Mouse (Mus musculus) CH12.LX (cell line): ENCODE data around the gene Emc10. TPM values are rescaled to one million over a fixed set of nuclear protein-coding genes. Genes with fewer than 3 reads are reported as not detected.

Source experiments
- DNase-seq: peaks from one replicate; pipeline ENCODE4 v3.0.0-alpha.2; 2013; ENCODE audit errors: extremely low read depth
- H3K27ac ChIP-seq: 2 replicates; pipeline ENCODE4 v1.5.1; 2012; ENCODE audit warnings: low read depth, mild to moderate bottlenecking, control low read depth, moderate library complexity; ENCODE audit not compliant: insufficient read depth
- H3K27me3 ChIP-seq: replicated peaks from 2 replicates; pipeline ENCODE3; 2012; ENCODE audit warnings: inconsistent platforms
- H3K36me3 ChIP-seq, 2 experiments: replicated peaks in 1 of 2; 2 replicates each; pipeline versions ENCODE3 to v1.6.1; 2012; ENCODE audit warnings: inconsistent platforms in 1 of 2, low read length in 1 of 2, mild to moderate bottlenecking in 1 of 2, mixed read lengths in 1 of 2, moderate library complexity in 1 of 2; ENCODE audit not compliant: control insufficient read depth in 1 of 2, insufficient read depth in 1 of 2
- H3K4me1 ChIP-seq, 2 experiments: 2 replicates each; pipeline ENCODE4 v1.6.1; 2012; ENCODE audit warnings: inconsistent platforms in 1 of 2, moderate library complexity in 1 of 2; ENCODE audit not compliant: insufficient read depth in 2 of 2, control insufficient read depth in 1 of 2
- H3K4me2 ChIP-seq: 2 replicates; pipeline ENCODE4 v1.6.1; 2012; ENCODE audit warnings: low read depth, mild to moderate bottlenecking, control low read depth; ENCODE audit not compliant: poor library complexity, insufficient read depth, severe bottlenecking
- H3K4me3 ChIP-seq, 3 experiments: fragments of 150-350 bp in 1 of 3; sonication (generic) in 1 of 3; replicated peaks in 1 of 3; 2 replicates each; pipeline versions ENCODE3 to v1.5.1; 2011 to 2012; ENCODE audit warnings: low read depth in 2 of 3, low read length in 2 of 3, mild to moderate bottlenecking in 2 of 3, moderate library complexity in 2 of 3, control low read depth in 1 of 3, improper control_type of control experiment in 1 of 3, inconsistent platforms in 1 of 3, mixed read lengths in 1 of 3; ENCODE audit not compliant: poor library complexity in 1 of 3
- H3K79me2 ChIP-seq: replicated peaks from 2 replicates; pipeline ENCODE4 v1.6.1; 2012; ENCODE audit warnings: mild to moderate bottlenecking, moderate library complexity; ENCODE audit not compliant: control insufficient read depth, poor library complexity, insufficient read depth, severe bottlenecking; ENCODE audit errors: extremely low read depth
- H3K9ac ChIP-seq: 2 replicates; pipeline ENCODE4 v1.6.1; 2012; ENCODE audit warnings: low read depth, mild to moderate bottlenecking, control low read depth, moderate library complexity; ENCODE audit not compliant: insufficient read depth
- H3K9me3 ChIP-seq: replicated peaks from 2 replicates; pipeline ENCODE3; 2012; ENCODE audit warnings: low read length, inconsistent platforms, mixed read lengths
- CHD2 ChIP-seq: IDR thresholded peaks from 2 replicates; pipeline ENCODE4 v1.6.1; 2011; ENCODE audit warnings: low read length, improper control_type of control experiment
- E2F4 ChIP-seq: IDR thresholded peaks from 2 replicates; pipeline ENCODE4 v1.6.1; 2011; ENCODE audit warnings: low read depth, low read length, improper control_type of control experiment; ENCODE audit not compliant: insufficient replicate concordance
- EP300 ChIP-seq: IDR thresholded peaks from 2 replicates; pipeline ENCODE4 v1.6.1; 2011; ENCODE audit warnings: low read length, improper control_type of control experiment
- GABPA ChIP-seq: IDR thresholded peaks from 2 replicates; pipeline ENCODE4 v1.6.1; 2012; ENCODE audit warnings: low read depth, low read length, improper control_type of control experiment, inconsistent platforms; ENCODE audit not compliant: insufficient replicate concordance
- IRF4 ChIP-seq: IDR thresholded peaks from 2 replicates; pipeline ENCODE4 v1.6.1; 2014; ENCODE audit warnings: low read depth, mild to moderate bottlenecking, inconsistent platforms, low read length, improper control_type of control experiment
- JUN ChIP-seq: IDR thresholded peaks from 2 replicates; pipeline ENCODE4 v1.6.1; 2011; ENCODE audit warnings: low read depth, mild to moderate bottlenecking, low read length, improper control_type of control experiment, moderate library complexity; ENCODE audit not compliant: insufficient read depth
- KAT2A ChIP-seq: IDR thresholded peaks from 2 replicates; pipeline ENCODE4 v1.6.1; 2012; ENCODE audit warnings: low read length, improper control_type of control experiment, inconsistent platforms; ENCODE audit not compliant: insufficient replicate concordance
- MAFK ChIP-seq: IDR thresholded peaks from 2 replicates; pipeline ENCODE4 v1.6.1; 2011; ENCODE audit warnings: low read length, improper control_type of control experiment; ENCODE audit not compliant: insufficient replicate concordance
- MAZ ChIP-seq: IDR thresholded peaks from 2 replicates; pipeline ENCODE4 v1.6.1; 2012; ENCODE audit warnings: low read depth, mild to moderate bottlenecking, inconsistent platforms, low read length, improper control_type of control experiment, moderate library complexity
- MXI1 ChIP-seq: IDR thresholded peaks from 2 replicates; pipeline ENCODE4 v1.6.1; 2011; ENCODE audit warnings: mild to moderate bottlenecking, low read depth, low read length, improper control_type of control experiment
- MYC ChIP-seq: IDR thresholded peaks from 2 replicates; pipeline ENCODE4 v1.6.1; 2011; ENCODE audit warnings: low read depth, mild to moderate bottlenecking, improper control_type of control experiment, low read length
- NRF1 ChIP-seq: IDR thresholded peaks from 2 replicates; pipeline ENCODE4 v1.6.1; 2014; ENCODE audit warnings: low read depth, mild to moderate bottlenecking, inconsistent platforms, low read length, improper control_type of control experiment, moderate library complexity
- SMC3 ChIP-seq: IDR thresholded peaks from 2 replicates; pipeline ENCODE4 v1.6.1; 2011; ENCODE audit warnings: low read depth, low read length, improper control_type of control experiment
- TCF12 ChIP-seq: IDR thresholded peaks from 2 replicates; pipeline ENCODE4 v1.6.1; 2014; ENCODE audit warnings: low read depth, mild to moderate bottlenecking, inconsistent platforms, low read length, improper control_type of control experiment
- UBTF ChIP-seq: IDR thresholded peaks from 2 replicates; pipeline ENCODE4 v1.6.1; 2012; ENCODE audit warnings: low read depth, mild to moderate bottlenecking, inconsistent platforms, low read length, improper control_type of control experiment, moderate library complexity
- USF1 ChIP-seq: IDR thresholded peaks from 2 replicates; pipeline ENCODE4 v1.6.1; 2014; ENCODE audit warnings: low read depth, mild to moderate bottlenecking, inconsistent platforms, low read length, improper control_type of control experiment
- USF2 ChIP-seq: conservative IDR thresholded peaks from 2 replicates; pipeline ENCODE4 v1.6.1; 2011; ENCODE audit warnings: low read depth, low read length, improper control_type of control experiment
- ZC3H11A ChIP-seq: IDR thresholded peaks from 2 replicates; pipeline ENCODE4 v1.6.1; 2012; ENCODE audit warnings: low read depth, mild to moderate bottlenecking, inconsistent platforms, low read length, improper control_type of control experiment
- ZKSCAN1 ChIP-seq: IDR thresholded peaks from 2 replicates; pipeline ENCODE4 v1.6.1; 2012; ENCODE audit warnings: low read depth, inconsistent platforms, low read length, improper control_type of control experiment, borderline replicate concordance
- ZMIZ1 ChIP-seq: IDR thresholded peaks from 2 replicates; pipeline ENCODE4 v1.6.1; 2012; ENCODE audit warnings: low read depth, mild to moderate bottlenecking, inconsistent platforms, low read length, improper control_type of control experiment
- dilution Hi-C: fragments of 300-500 bp; cut with MboI; formaldehyde crosslinking; loops from 2 replicates; pipeline ENCODE4 v1.14.3; 2020; ENCODE audit warnings: low sequenced_read_pairs; ENCODE audit not compliant: extremely low pct_unique_long_range_greater_than_20kb, extremely low pct_ligation_motif_present
- in situ Hi-C: fragments of 300-500 bp; cut with MboI; formaldehyde crosslinking; loops from 3 replicates; pipeline ENCODE4 v1.14.3; 2019; ENCODE audit warnings: low sequenced_read_pairs, low pct_ligation_motif_present, low pct_unique_long_range_greater_than_20kb, mixed read lengths
- polyA plus RNA-seq: library from polyadenylated mRNA; unstranded; fragments of >175 nt; gene quantifications from 2 replicates; pipeline ENCODE4 v1.2.1, GENCODE M21; 2012; ENCODE audit warnings: low read depth; ENCODE audit not compliant: insufficient read length
- total RNA-seq, 2 experiments: library from RNA; depleted of rRNA; stranded (reverse); fragments of 300-350 nt in 1 of 2; fragments of >200 nt in 1 of 2; gene quantifications; 2 replicates each; pipeline ENCODE4 v1.2.3; 2012 to 2014

Emc10 gene
- total and polyA plus RNA-seq, 3 experiments = 14.4 to 49.1 (median 32.4) TPM

GRCm38 (mm10) chr7:44463056-44463425 is 33.3 kb downstream of the Emc10 start:
- dilution Hi-C loops (no loop called here), in situ Hi-C loops (no loop called here)
- Histone ChIP-seq H3K27me3 (peaks cover 79% of the 10 kb centered on the region), H3K4me3 (no peak overlapping the region), H3K79me2 (no peaks in the 10 kb centered on the region), H3K27ac (no peak overlapping the region), H3K4me1 (peaks cover 4 to 8% of the 10 kb centered on the region in 2 experiments; a peak in 3 of 4 replicates), H3K9ac (no peak overlapping the region), H3K9me3 (peaks cover 17% of the 10 kb centered on the region), H3K4me2 (no peak overlapping the region), H3K36me3 (no peaks in the 10 kb centered on the region)
- no peak for TF ChIP-seq ZKSCAN1
- TF ChIP-seq MXI1 = no peak
- TF ChIP-seq JUN = no peak
- no peak for TF ChIP-seq SMC3
- no peak for TF ChIP-seq USF1
- TF ChIP-seq GABPA = no peak
- no peak for TF ChIP-seq CHD2
- TF ChIP-seq IRF4 = no peak
- TF ChIP-seq KAT2A = no peak
- no peak for TF ChIP-seq USF2
- no peak for TF ChIP-seq UBTF
- TF ChIP-seq E2F4 = no peak
- DNase-seq = no peak

GRCm38 (mm10) chr7:44462218-44463055 is 33.9 kb downstream of the Emc10 start:
- H3K9me3 ChIP-seq = peaks cover 17% of the 10 kb centered on the region
- no peak overlapping the region for H3K4me2 ChIP-seq
- in situ Hi-C loops (no loop called here), dilution Hi-C loops (no loop called here)
- peaks cover 83% of the 10 kb centered on the region for H3K27me3 ChIP-seq
- no peaks in the 10 kb centered on the region for H3K36me3 ChIP-seq
- H3K4me1 ChIP-seq = peaks cover 4 to 7% of the 10 kb centered on the region in 2 experiments; a peak in 3 of 4 replicates
- TF ChIP-seq ZC3H11A (no peak), MAZ (no peak), MYC (no peak), EP300 (no peak), TCF12 (no peak), IRF4 (no peak), JUN (no peak), MAFK (no peak), NRF1 (no peak), ZMIZ1 (no peak)
- no peak overlapping the region for H3K9ac ChIP-seq
- H3K79me2 ChIP-seq = no peaks in the 10 kb centered on the region
- peak; percentile 24 for DNase-seq
- H3K27ac ChIP-seq = no peak overlapping the region
- H3K4me3 ChIP-seq = no peak overlapping the region
